Mouse (Mus musculus) frontal cortex, adult 2 months (tissue): ENCODE results near the gene Eml1. TPM values are rescaled to one million over a fixed set of nuclear protein-coding genes. Genes with fewer than 3 reads are reported as not detected.
A peak's percentile ranks its signal among the peaks of the same experiment; 100 is the strongest.

Source experiments
- DNase-seq, 2 experiments: peaks; one replicate each; pipeline ENCODE4 v3.0.0; 2022; ENCODE audit warnings: low spot score in 1 of 2; ENCODE audit errors: extremely low spot score in 1 of 2
- polyA plus RNA-seq: library from polyadenylated mRNA; depleted of rRNA; stranded (reverse); fragments of >200 nt; gene quantifications from 2 replicates; pipeline ENCODE4 v1.2.3, GENCODE M21; 2012

Eml1 gene
- polyA plus RNA-seq, 1 experiment = 57.7 TPM

DNA sequence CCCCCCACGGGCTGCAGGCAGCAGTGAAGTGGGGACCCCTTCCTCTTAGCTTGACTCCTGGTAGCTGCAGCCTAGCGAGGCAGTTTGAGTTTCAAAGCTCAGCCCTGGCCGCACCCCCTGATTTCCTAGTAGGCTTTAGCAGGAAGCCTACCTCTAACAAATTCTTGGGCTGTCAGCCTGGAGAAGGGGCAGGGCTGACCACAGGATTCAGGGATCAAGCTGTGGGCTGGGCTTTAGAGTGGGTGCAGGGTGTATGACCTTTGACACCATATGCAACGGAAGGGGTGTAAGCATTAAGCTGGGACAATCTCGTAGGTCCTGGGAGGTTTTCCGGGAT is 640 bp downstream of the Eml1 start:
- no peak for DNase-seq

- DNase-seq = no peak
Observed at GRCm38 (mm10) chr12:108372241-108372640, 1.5 kb downstream of the Eml1 start.

GRCm38 (mm10) chr12:108373611-108374010 is 2.9 kb downstream of the Eml1 start:
- DNase-seq = no peak

- no peak for DNase-seq
Observed at GRCm38 (mm10) chr12:108374689-108375088, 3.9 kb downstream of the Eml1 start.

- DNase-seq = peak; percentile 24 to 32
Observed at GRCm38 (mm10) chr12:108378379-108379133, 7.8 kb downstream of the Eml1 start.

GRCm38 (mm10) chr12:108386476-108387232 is 15.9 kb downstream of the Eml1 start:
- no peak for DNase-seq

DNA sequence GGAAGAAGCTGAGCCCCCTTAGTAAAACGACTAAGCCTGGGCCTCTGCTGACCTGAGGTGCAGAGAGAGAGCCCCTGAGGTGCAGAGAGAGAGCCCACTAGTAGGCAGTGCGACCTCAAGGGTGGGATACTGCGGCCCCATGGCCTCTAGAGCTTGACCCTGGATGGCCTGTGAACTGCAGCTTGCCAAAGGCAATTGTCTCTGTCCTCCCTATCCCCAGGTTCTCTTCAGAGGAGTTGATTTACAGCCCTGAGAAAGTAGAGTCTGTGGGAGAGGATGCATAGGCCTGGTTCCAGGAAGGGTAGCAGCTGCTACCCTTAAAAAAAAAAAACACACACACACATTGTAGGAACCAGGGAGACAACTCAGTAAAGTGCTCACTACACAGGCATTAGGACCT is 19.0 kb downstream of the Eml1 start:
- no peak for DNase-seq

- no peak for DNase-seq
Observed at GRCm38 (mm10) chr12:108392254-108393044, 21.7 kb downstream of the Eml1 start.

DNA sequence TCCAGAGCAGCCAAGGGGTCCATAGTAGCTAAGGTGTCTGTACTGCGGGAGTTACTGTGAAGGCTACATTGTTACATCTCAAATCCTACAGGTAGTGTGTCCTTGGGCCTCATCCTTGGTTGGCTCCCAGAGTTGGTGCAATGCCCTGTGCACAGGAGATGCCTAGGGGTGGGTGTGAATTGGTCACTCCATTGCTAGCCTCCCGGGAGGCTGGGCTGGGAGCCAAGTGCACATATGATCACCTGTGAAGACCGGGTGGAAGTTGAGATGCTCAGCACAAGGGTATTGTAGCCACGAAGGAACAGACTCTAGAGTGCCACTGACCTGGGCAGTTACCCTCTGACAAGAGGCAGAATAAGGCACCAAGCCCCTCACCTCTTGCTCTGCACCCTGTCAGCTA is 22.3 kb downstream of the Eml1 start:
- no peak for DNase-seq

DNA sequence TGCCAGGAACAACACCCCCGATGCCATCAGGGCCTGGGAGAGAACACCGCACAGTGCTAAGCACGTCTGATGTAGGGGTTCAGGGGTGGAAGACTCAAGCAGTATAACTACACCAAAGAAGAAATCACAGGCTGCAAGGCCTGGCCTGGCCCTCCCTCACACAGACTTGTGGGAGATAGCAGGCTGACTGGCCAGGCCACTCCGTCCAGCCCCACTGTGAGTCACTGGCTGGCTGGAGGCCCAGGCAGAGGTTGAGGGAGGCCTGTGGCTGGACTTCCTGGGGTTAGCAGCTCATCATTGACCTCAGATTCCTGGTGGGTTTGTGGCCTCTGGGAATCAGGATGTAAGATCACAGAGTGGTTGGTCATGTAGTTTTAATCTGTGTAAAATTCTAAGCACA is 22.9 kb downstream of the Eml1 start:
- DNase-seq = peak in 1 of 2 experiments; percentile 42

GRCm38 (mm10) chr12:108394534-108395284 is 24.0 kb downstream of the Eml1 start:
- DNase-seq = peak in 1 of 2 experiments; percentile 53

DNA sequence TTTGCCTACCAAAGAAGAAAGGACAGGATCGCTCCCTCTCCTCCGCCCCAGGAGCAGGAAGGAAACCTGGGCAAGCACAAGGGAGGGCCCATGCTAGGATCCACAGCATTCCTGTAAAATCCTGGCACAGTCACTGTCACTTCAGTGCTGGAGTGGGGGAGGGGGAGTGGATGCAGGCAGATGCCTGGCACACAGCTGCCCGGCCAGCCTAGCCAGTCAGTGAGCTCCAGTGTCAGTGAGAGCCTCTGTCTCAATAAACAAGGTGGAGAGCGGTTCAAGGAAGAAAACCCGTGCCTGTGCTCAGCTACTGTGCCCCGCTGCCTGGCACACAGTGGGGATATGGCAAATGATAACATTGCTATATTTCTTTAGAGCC is 24.5 kb downstream of the Eml1 start:
- no peak for DNase-seq

DNA sequence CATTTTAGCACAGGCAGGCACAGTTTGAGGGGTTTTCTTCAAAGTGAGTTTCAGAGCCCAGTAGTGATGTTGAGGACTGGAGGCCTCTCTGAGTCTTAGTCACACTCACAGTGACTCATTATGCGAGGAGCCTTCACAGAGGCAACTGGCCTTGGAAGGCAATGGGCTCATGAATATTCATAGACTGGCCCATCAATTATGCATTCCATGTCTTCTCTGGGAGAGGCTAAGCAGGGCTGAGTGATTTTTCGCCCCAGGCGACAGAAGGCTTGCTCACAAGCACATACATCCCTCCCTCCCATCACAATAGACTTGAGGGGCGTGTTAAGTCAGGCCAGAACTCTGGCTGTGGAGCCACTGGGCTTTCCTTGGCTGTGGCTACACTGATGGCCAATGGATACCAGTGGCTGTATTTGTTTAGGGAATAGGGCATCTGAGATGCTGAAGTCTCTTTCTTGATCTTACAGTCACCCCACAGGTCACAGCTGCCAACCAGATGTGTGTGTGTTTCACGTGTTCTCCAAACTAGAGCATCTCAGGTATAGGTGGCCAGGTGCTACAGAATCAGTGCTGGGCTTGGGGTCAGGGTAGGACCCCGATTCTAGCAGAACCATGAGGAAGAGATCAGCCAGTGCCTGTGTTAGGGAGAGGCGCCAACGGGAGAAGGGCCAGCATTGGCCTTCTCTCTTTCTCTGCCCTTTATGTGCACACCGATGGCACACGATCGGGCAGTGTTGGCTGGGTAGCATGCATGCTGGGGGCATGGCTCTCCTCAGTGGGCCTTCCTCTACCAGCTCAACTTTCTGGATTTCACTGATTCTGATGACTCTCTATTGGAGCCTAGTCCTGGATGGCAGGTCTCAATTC is 25.6 kb downstream of the Eml1 start:
- peak; percentile 79 to 88 for DNase-seq

DNA sequence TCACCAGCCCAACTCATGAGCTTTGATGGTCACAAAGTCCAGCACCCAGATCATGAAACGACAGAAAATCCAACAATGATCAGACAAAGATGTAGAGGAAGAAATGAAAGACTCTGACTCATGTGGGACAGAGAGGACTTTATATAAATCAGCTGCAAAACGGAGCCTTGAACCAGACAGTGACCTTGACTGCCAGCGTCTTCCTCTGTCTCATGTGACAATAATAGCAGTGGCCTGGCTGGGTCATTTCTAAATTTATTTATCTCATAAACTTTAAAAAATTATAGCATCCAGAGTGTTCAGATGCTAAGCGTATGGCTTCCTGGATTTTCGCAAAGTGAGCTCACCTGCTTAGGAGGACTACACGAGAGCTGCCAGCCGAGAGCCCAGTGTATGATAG is 27.9 kb downstream of the Eml1 start:
- no peak for DNase-seq

DNA sequence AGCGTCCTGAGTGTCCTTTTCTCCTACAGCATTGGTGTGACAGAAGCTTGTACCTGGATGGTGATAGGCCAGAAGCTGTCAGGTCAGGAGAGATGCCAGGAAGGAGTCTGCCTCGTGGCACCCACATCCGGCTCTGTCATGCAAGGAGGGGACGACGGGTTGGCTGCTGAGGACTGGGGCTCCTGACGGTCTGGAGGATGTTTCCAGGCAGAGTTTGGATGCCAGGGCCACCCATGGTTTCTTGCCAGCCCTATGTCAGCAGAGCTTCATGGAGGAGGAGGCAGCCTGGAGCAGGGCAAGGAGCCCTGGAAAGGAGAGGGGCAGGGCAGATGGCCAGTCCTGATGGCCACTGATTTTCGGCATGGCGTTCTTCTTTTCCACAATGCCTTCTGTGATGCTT is 28.4 kb downstream of the Eml1 start:
- no peak for DNase-seq

DNA sequence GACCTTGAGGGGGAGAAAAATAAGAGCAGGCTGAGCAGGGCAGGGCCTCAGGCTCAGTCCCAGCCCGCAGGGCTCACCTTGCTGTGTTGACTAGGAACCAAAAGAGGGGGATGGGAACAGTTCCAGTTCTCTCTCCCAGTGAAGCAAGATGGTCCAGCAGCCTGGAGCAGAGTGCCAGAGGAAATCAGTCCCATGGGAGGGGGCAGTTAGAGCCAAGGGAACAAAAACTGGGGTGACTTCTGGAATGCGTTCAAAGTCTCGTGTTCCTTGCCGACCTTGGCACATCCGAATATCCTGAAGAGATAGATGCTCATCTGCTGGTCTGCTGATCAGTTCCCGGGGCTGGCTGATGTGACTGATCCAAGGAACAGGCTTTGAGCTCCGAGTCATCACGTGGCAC is 30.2 kb downstream of the Eml1 start:
- DNase-seq = no peak

DNA sequence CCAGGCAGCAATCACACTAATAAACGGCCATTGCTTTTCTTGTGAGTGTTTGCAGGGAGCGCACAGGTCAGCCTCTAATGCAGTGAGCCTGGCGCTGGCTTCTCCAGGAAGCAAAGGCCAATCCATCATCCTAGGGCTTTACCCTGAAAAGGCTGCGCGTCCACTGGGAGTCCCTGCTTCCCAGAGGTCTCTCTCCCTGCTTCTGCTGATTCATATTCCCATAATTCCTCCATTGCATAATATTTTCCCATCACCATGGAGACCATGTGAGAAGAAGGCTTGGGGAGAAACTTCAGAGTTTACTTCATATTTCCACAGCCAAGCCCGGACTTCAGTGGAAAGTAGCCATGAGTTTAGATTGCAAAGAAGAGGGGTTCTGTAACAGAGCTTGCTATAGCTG is 33.2 kb downstream of the Eml1 start:
- DNase-seq = peak in 1 of 2 experiments; percentile 57

DNA sequence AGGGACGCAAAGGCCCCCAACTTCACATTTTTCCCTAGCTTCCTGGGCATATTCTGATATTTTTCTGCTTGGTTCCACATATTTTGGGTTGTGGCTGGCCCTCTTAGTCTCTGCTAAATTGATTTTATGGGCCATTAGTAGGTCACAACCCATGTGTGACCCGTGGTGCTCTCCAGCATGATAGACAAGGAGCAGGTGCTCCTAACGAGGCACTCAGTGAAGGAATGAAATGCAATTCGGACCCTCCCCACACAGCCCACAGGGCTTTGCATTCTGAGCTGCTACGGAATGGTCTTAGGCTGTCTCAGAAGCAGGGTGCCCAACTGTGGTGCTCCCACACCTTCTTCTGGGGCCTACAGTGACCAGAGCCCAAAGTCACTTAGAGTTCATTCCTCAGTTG is 38.3 kb downstream of the Eml1 start:
- no peak for DNase-seq

GRCm38 (mm10) chr12:108410416-108411208 is 39.9 kb downstream of the Eml1 start:
- no peak for DNase-seq
